Mouse (Mus musculus): ENCODE results near the gene Il22. TPM values are rescaled to one million over a fixed set of nuclear protein-coding genes. Genes with fewer than 3 reads are reported as not detected.
"Not testable (repeated sequence)": the region's sequence is repeated elsewhere in the genome, so short reads cannot be mapped to it uniquely, and the experiment has no call there.

The Il22 gene
- 1 to 10 TPM in 1 of 3 experiments, not detected in 2; 6.9 TPM for polyA plus RNA-seq (2017; shearing (Covaris generic))

DNA sequence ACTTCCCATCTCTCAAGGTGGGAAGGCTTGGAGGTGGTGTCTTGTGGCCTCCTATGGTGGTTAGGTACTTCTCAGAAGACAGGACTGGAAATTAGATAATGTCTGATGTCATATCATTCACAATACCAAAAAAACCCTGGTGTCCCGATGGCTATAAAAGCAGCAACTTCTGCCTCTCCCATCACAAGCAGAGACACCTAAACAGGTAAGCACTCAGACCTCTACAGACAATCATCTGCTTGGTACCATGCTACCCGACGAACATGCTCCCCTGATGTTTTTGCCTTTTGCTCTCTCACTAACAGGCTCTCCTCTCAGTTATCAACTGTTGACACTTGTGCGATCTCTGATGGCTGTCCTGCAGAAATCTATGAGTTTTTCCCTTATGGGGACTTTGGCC lies at the start of gene Il22:
Gene Il22, plus strand, starts transcription at position 301 of the 400 bp plus-strand sequence.
- ATAC-seq, result no peak

DNA sequence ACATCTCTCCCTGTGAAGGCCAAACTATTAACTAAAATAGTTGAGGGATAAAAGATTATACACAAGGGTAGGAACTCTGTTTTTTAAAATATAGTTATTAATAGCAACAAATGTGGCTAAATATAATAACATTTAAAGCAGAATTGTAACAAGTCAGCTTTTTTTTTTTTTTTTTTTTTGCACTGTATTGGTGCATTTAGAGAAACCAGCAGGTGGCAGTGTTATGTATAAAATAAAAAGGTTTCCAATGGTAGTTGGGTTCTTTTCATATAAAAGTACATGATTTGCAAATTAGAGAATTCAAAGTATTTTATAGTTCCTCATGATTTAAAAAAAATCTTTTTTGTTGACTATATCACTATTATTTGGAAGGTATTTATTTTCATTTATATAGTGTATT lies 48.8 kb upstream of the Il22 start:
- ATAC-seq, result peak; percentile 58

GRCm38 (mm10) chr10:118161131-118161530 lies 43.6 kb upstream of the Il22 start:
- no peak for ATAC-seq

GRCm38 (mm10) chr10:118169212-118169611 lies 35.5 kb upstream of the Il22 start:
- ATAC-seq, result no peak

DNA sequence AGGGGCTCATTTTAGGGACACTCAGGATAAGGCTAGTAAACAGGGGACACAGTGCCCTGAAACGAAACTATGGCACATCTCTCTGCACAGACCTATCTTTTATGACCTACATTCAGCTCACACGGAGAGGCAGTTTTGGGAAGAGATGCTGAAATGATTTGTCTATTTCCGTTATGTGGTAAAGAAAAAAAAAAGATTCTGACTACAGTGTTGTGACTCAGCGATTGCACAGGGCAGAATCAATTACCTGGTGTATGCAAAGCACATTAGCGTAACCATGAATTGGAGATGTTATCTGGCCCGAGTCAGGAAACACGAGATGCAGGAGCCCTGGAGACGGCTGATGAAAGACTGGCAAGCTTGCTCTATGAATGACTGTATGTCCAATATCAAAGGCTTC lies 32.3 kb upstream of the Il22 start:
- peak; percentile 96 for ATAC-seq

DNA sequence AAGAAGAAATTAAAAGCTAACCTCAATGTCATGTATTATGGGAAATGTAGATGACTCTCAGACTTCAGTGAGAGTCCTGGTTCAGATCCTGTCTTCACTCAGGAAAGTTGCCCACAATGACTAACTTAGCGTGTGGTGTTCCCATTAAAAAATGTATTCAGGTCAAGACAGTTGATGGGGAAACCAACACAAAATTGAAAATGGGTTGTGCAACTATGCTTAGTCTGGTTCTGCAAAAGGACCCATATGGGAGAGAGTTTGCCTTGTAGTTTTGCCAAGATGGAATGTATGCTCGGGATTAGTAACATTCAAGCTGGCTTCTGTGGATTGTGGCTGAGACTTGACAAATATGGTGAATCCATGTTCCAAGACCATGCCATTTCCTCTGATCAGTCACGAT lies 31.9 kb upstream of the Il22 start:
- no peak for ATAC-seq

DNA sequence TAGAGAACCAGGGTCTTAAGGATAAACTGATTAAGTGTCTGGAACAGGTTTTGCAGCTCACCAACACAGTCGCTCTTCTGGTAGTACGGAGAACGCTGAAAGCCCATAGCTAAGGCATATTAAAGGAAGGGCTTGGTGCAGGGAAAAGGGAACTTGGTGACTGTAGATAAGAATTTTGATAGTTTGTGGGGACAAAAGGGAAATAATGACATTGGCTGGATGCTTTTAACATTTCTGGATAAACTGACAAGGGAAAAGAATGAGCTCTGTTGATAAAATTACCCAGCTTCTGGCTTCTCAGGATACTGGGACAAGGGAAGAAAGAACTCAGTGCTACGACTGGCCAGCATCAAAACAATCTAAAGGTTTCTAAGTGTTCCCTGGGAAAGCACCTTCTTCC lies 29.2 kb upstream of the Il22 start:
- ATAC-seq, result not testable (repeated sequence)

GRCm38 (mm10) chr10:118178735-118179151 lies 26.0 kb upstream of the Il22 start:
- no peak for ATAC-seq

- no peak for ATAC-seq
Observed at GRCm38 (mm10) chr10:118179265-118179664, 25.5 kb upstream of the Il22 start.

DNA sequence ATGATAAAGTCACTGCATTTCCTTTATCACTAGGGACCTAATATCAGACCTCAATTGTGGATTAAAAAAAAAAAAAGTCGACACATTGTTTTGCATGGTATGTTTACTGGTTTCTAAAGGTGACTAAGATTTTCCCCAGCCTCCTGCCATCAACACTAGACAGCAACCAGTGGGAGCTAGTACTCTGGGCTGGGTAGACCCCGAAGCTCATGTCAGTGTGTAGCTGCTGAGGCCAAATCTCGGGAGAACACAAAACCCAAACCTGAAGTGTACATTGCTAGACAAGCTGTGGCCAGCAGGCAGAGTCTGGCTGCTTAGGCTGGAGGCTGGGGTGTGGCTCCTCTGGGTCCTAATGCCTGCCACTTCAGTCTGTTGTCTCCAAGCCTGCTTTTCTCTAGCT lies 9.6 kb upstream of the Il22 start:
- ATAC-seq, result peak; percentile 75

DNA sequence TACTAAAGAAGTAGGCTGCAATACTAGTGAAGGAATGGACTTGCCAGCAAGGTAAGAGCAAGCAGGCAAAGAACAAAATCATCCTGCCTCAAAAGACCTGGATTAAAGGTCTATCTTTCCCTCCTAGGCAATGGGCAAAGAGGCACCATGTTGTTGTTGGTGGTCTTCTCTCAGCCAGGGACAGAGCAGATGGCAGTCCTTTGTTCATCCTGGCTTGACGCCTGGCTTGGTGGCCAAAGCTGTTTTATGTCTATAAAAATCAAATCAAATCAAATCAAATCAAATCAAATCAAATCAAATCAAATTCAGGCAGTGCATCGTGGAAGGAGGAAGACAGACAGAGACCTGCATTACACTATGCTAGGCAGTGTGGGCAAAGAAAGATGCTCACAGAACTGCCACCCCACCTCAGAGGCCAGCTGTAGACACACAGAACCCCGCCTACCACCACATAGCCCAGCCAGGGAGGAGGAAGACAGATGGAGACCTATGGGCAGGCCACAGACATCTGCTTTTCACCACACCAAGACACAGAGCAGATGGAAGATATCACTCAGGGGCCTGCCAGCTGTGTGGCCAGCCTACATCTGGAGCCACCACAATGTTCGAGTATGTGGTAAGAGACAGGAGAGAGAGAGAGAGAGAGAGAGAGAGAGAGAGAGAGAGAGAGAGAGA lies 11.1 kb downstream of the Il22 start:
- not testable (repeated sequence) for ATAC-seq

DNA sequence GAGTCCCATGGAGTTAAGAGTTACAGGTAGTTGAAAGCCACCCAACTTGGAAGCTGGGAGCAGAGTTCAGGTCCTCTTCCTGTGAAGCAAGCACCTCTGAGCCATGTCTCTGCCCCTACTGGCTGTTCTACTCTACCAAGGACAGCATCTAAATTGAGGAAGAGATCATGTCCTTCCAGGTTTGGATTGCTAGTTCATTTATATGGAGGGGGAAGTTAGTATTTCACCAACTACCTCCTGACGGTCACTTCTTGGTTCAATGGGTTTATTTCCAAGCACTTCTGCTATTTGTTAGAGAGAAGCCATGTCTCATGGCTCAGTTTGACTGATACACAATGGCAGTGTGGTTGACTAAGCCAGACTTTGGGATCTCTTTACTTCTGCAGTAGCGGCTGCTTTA lies 22.9 kb downstream of the Il22 start:
- ATAC-seq, result not testable (repeated sequence)

- ATAC-seq, result not testable (repeated sequence)
Observed at GRCm38 (mm10) chr10:118232607-118233006, 27.9 kb downstream of the Il22 start.

DNA sequence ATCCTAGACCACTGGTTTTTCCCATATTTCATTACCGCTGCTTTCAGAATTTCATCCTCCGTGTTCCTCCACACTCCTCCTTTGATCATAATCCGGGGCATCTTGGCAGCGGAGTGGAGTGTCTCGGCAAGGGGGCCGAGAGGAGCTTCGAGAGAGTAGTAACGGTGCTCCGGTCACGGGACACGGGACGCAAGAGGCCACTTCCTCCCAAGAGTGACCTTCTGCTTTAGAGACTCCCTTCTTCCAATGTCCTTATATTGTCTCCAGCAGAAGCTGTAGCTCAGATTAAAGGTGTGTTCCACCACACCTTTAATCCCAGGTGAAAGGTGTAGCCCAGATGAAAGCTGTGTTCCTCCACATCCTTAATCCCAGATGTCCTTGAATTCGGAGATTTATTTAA lies 35.9 kb downstream of the Il22 start, which contains the start of gene Gm32717:
Gene Gm32717, minus strand, starts transcription at position 101 of the 400 bp plus-strand sequence.
- ATAC-seq, result not testable (repeated sequence)

DNA sequence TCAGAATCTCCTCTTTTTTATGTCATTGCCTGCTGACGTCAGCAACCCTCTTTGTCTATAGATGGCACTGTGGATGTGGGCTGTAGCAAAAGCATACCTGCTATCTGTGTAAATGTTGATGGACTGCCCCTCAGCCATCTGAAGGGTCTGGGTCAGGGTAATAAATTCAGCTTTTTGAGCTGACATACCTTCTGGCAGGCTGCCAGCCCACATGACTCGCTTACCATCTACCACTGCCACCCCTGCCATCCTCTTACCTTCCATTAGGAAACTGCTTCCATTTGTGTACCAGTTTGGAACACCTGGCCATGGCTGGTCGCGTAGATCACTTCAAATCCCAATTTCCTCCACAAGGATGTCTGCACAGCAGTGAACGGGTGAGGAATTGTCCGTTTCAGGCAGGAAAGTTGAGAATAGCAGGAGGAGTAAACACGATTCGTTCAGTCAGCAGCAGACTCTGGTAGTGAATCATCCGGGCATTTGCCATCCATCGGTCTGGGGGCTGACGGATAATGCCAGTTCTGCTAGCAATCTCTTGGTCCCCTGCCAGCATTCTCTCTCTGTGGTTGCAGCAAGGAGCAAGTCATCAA lies 44.4 kb downstream of the Il22 start:
- ATAC-seq, result not testable (repeated sequence)

DNA sequence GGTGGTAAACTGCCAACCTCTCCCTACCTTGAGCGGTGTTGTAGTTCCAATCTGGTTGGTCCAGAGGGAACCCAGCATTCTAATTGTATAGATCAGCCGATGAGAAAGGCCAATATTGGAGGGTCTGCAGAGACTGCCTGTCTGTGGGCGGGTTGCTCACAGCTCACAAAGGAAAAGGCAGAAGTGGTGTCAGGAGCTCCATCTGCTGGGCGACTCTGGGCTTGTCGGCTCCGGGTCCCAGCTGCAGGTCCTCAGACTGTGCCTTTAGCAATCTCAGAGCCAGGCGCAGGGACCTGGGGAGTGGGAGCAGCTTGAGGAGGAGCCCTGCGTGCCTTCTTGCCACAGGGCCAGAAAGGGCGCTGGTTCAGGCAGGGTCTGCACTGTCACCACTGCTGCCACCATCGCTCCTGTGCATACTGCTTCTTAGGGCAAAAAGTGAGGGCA lies 46.1 kb downstream of the Il22 start:
- no peak for ATAC-seq

DNA sequence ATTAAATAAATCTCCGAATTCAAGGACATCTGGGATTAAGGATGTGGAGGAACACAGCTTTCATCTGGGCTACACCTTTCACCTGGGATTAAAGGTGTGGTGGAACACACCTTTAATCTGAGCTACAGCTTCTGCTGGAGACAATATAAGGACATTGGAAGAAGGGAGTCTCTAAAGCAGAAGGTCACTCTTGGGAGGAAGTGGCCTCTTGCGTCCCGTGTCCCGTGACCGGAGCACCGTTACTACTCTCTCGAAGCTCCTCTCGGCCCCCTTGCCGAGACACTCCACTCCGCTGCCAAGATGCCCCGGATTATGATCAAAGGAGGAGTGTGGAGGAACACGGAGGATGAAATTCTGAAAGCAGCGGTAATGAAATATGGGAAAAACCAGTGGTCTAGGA lies 53.6 kb downstream of the Il22 start, which contains the start of gene Gm32802:
Gene Gm32802, plus strand, starts transcription at position 301 of the 400 bp plus-strand sequence.
- not testable (repeated sequence) for ATAC-seq

Other genes with a start within 250 kb of the Il22 start
- gene Mdm1, start 63.1 kb upstream of the Il22 start, polyA plus RNA-seq (2017; shearing (Covaris generic)), result 10 to 100 TPM in 1 of 3 experiments, 1 to 10 TPM in 2; 4.5 to 10.9 (median 4.7) TPM
- gene Gm32717, start 35.8 kb downstream of the Il22 start, polyA plus RNA-seq (2017; shearing (Covaris generic)), result not detected
- gene Gm32802, start 53.7 kb downstream of the Il22 start, polyA plus RNA-seq (2017; shearing (Covaris generic)), result not detected
- not detected for gene Iltifb, start 90.1 kb downstream of the Il22 start, polyA plus RNA-seq (2017; shearing (Covaris generic))
- not detected for gene Gm9040, start 122.0 kb downstream of the Il22 start, polyA plus RNA-seq (2017; shearing (Covaris generic))
- gene Gm9044, start 127.5 kb downstream of the Il22 start, polyA plus RNA-seq (2017; shearing (Covaris generic)), result not detected
- gene Gm9045, start 132.9 kb downstream of the Il22 start, polyA plus RNA-seq (2017; shearing (Covaris generic)), result not detected
- not detected for gene Gm9046, start 138.3 kb downstream of the Il22 start, polyA plus RNA-seq (2017; shearing (Covaris generic))
- gene Gm9048, start 143.7 kb downstream of the Il22 start, polyA plus RNA-seq (2017; shearing (Covaris generic)), result under 1 TPM in 1 of 3 experiments, not detected in 2; 0.28 TPM
- not detected for gene Gm9049, start 149.2 kb downstream of the Il22 start, polyA plus RNA-seq (2017; shearing (Covaris generic))
- gene Ifng, start 236.1 kb downstream of the Il22 start, polyA plus RNA-seq (2017; shearing (Covaris generic)), result 10 to 100 TPM; 12.8 to 71.7 (median 14.6) TPM